Mouse (Mus musculus): ENCODE measurements around the gene Tdrd9.

DNA sequence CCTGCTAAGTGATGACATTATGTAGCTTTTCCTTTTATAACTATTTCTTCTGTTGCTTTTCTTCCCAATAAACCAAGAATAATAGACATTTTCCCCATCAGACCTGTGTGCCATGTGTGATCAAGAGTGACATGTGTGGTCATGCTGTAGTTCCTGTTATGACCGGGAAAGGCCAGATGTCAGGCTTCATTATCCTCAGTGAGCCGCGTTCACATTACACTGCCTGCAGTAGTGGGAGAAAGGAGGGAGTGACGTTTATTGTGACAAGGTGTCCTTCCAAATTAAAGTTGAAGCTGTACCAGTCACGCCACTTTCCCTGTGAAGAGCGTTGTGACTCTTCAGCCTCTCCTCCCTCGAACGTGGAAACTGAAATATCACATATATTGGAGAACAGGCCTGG lies 10.5 kb downstream of the Tdrd9 start:
- TF ChIP-seq CTCF (IDR thresholded peaks at IDR 0.05; ENCODE audit: extremely low read depth, insufficient read depth, low read length) (no peak), POLR2A (IDR thresholded peaks at IDR 0.05; ENCODE audit: extremely low read depth, insufficient read depth, low read length) (no peak)

Measured in cortical plate, adult 2 months (tissue).